ENCODE assay signal across 10 mouse cellular contexts in genomic region chr15:99650304-99650703, GRCm38 (mm10). TPM values are rescaled to one million over a fixed set of nuclear protein-coding genes. Genes with fewer than 3 reads are reported as not detected.
DNase-seq lines count a peak whose midpoint lies in the region; ATAC-seq and TF ChIP-seq lines count a peak whose summit lies in the region.
"Had no signal": no experiment of that assay in that cellular context is flagged by ENCODE, and none has a peak within 500 bp of the region (broad histone marks: within the 10 kb centered on the region; RNA-seq: fewer than 3 reads in every experiment).

No protein-coding gene starts in this region.

- H3K9me3 ChIP-seq in heart, embryonic 14.5 days (ENCODE audit: control insufficient read depth, low read length): no peaks in the 10 kb centered on the region
- no peaks in the 10 kb centered on the region for H3K9me3 ChIP-seq in hindbrain, embryonic 14.5 days (ENCODE audit: control insufficient read depth, low read length)
- no peaks in the 10 kb centered on the region for H3K9me3 ChIP-seq in midbrain, embryonic 11.5 days (ENCODE audit: control insufficient read depth, low read length)

- H3K36me3 ChIP-seq in heart, embryonic 14.5 days (ENCODE audit: control insufficient read depth, insufficient read depth, low read length): no peaks in the 10 kb centered on the region
- H3K36me3 ChIP-seq in heart, adult 2 months (ENCODE audit: control insufficient read depth, insufficient read depth, low read length): no peaks in the 10 kb centered on the region
- no peaks in the 10 kb centered on the region for H3K36me3 ChIP-seq in hindbrain, embryonic 14.5 days (replicated peaks; ENCODE audit: control insufficient read depth, insufficient read depth)
- no peaks in the 10 kb centered on the region for H3K36me3 ChIP-seq in midbrain, embryonic 11.5 days (ENCODE audit: control insufficient read depth, insufficient read depth, low read length)

- peaks cover 12% of the 10 kb centered on the region for H3K27me3 ChIP-seq in heart, embryonic 14.5 days (ENCODE audit: control insufficient read depth, insufficient read depth, low read length)
- no peaks in the 10 kb centered on the region; the same call in 1 of the 2 replicates for H3K27me3 ChIP-seq in heart, adult 2 months (ENCODE audit: control insufficient read depth, insufficient read depth, low read length)
- no peaks in the 10 kb centered on the region for H3K27me3 ChIP-seq in hindbrain, embryonic 14.5 days (ENCODE audit: control insufficient read depth, insufficient read depth, low read length)
- H3K27me3 ChIP-seq in midbrain, embryonic 11.5 days (ENCODE audit: control insufficient read depth, insufficient read depth, low read length): peaks cover 19% of the 10 kb centered on the region

- ATAC-seq in heart, embryonic 14.5 days (ENCODE audit: insufficient number of reproducible peaks, insufficient read depth, low FRiP score, low read depth): no peak
- no peak for ATAC-seq in hindbrain, embryonic 14.5 days (ENCODE audit: low FRiP score)
- ATAC-seq in midbrain, embryonic 11.5 days (ENCODE audit: low FRiP score): no peak
- ATAC-seq in activated CD4-positive, CD25-positive, alpha-beta regulatory T cell, adult 4 months: no peak
- no peak for ATAC-seq in cerebellum, adult (ENCODE audit: insufficient number of reproducible peaks, low FRiP score, low TSS enrichment)

- peaks cover 19 to 53% of the 10 kb centered on the region in 2 experiments for H3K4me1 ChIP-seq in heart, embryonic 14.5 days (ENCODE audit: control insufficient read depth in 2 of 2, insufficient read depth in 2 of 2, low read length in 2 of 2)
- no peaks in the 10 kb centered on the region; the same call in 1 of the 2 replicates for H3K4me1 ChIP-seq in heart, adult 2 months (ENCODE audit: control insufficient read depth, insufficient read depth, low read length)
- H3K4me1 ChIP-seq in hindbrain, embryonic 14.5 days (replicated peaks; ENCODE audit: control insufficient read depth, insufficient read depth, low read length): peaks cover 46% of the 10 kb centered on the region
- H3K4me1 ChIP-seq in midbrain, embryonic 11.5 days (ENCODE audit: control insufficient read depth, insufficient read depth, low read length): peaks cover 44% of the 10 kb centered on the region

- no peak for TF ChIP-seq CTCF in heart, adult 2 months (IDR thresholded peaks at IDR 0.05)

- peaks cover 3% of the 10 kb centered on the region; the same call in 1 of the 2 replicates for H3K79me2 ChIP-seq in heart, adult 2 months (replicated peaks; ENCODE audit: control insufficient read depth, insufficient read depth, low read length)

- no peak overlapping the region for H3K27ac ChIP-seq in heart, embryonic 14.5 days (replicated peaks in 1 of 2; ENCODE audit: control insufficient read depth in 1 of 2, insufficient read depth in 1 of 2, low read depth in 2 of 2, low read length in 2 of 2)
- no peak overlapping the region for H3K27ac ChIP-seq in heart, adult 2 months
- no peak overlapping the region for H3K27ac ChIP-seq in hindbrain, embryonic 14.5 days
- H3K27ac ChIP-seq in midbrain, embryonic 11.5 days (ENCODE audit: low read depth, low read length): no peak overlapping the region

- peak overlapping the region; percentile 94 for H3K9ac ChIP-seq in heart, embryonic 14.5 days (ENCODE audit: low read length)
- H3K9ac ChIP-seq in heart, adult 2 months (ENCODE audit: low read depth, low read length): no peak overlapping the region
- H3K9ac ChIP-seq in hindbrain, embryonic 14.5 days: peak overlapping the region; percentile 71; the same call in 1 of the 2 replicates
- peak overlapping the region; percentile 88 for H3K9ac ChIP-seq in midbrain, embryonic 11.5 days (ENCODE audit: low read length)

- WGBS in heart, embryonic 14.5 days: 29% methylated on average over 2 of the region's 2 CpGs
- WGBS in heart, adult 2 months: 39% methylated on average over 2 of the region's 2 CpGs
- 53% methylated on average over 2 of the region's 2 CpGs for WGBS in hindbrain, embryonic 14.5 days
- 53% methylated on average over 2 of the region's 2 CpGs for WGBS in midbrain, embryonic 11.5 days

- no peak for TF ChIP-seq POLR2A in heart, adult 2 months (IDR thresholded peaks at IDR 0.05; ENCODE audit: insufficient read depth, low read depth, low read length)

- no peak for TF ChIP-seq EP300 in heart, adult 2 months (IDR thresholded peaks at IDR 0.05; ENCODE audit: insufficient read depth, low read depth, low read length)

- H3K4me3 ChIP-seq in heart, embryonic 14.5 days (ENCODE audit: control insufficient read depth in 1 of 2, insufficient read depth in 1 of 2, low read depth in 1 of 2, low read length in 2 of 2): peak overlapping the region; percentile 85 to 90; a peak in 3 of 4 replicates
- no peak overlapping the region for H3K4me3 ChIP-seq in heart, adult 2 months
- peak overlapping the region; percentile 90 for H3K4me3 ChIP-seq in hindbrain, embryonic 14.5 days (replicated peaks; ENCODE audit: low read length)
- H3K4me3 ChIP-seq in midbrain, embryonic 11.5 days (ENCODE audit: low read depth, low read length): peak overlapping the region; percentile 82

- no peak for DNase-seq in heart, adult 2 months
- DNase-seq in c-Kit-negative CD71-positive TER-119-positive erythroid progenitor cells, embryonic 14.5 days (ENCODE audit: low read depth, low spot score): peak; percentile 13
- DNase-seq in hindbrain, embryonic 14.5 days (ENCODE audit: low spot score): no peak
- no peak for DNase-seq in midbrain, embryonic 11.5 days (ENCODE audit: low spot score, missing footprints)
- DNase-seq in gastrocnemius, postnatal 4 days (ENCODE audit: low spot score in 2 of 2): no peak
- DNase-seq: B cell, adult 2 months had no signal

- intact Hi-C loops in heart, adult 2 months (cut with DNase I): no loop called here

- H3K4me2 ChIP-seq in heart, embryonic 14.5 days (ENCODE audit: low read length): peak overlapping the region; percentile 79
- peak overlapping the region; percentile 88 for H3K4me2 ChIP-seq in hindbrain, embryonic 14.5 days (replicated peaks)
- H3K4me2 ChIP-seq in midbrain, embryonic 11.5 days: peak overlapping the region; percentile 70

RNA-seq across cellular contexts. Expression of gene Racgap1, which starts 1.2 kb away (rescaled TPM):
- polyA plus RNA-seq in heart, embryonic 14.5 days (2014; fragmentation: Nextera tagmentation; extraction: Ambion mirVana): 94.4 and 98.7 TPM in 2 replicates
- total RNA-seq in heart, adult 2 months (2021): 1 to 10 TPM; 1.5 to 1.9 TPM
- 1.6 and 2.0 TPM in 2 replicates for polyA plus RNA-seq in heart, adult 2 months (2012; rRNA removed)
- 44.9 and 51.3 TPM in 2 replicates for polyA plus RNA-seq in hindbrain, embryonic 14.5 days (2014; fragmentation: Nextera tagmentation; extraction: Ambion mirVana)
- 214 and 230 TPM in 2 replicates for polyA plus RNA-seq in midbrain, embryonic 11.5 days (2014; fragmentation: Nextera tagmentation; extraction: Ambion mirVana)
- 10 to 100 TPM; 33.2 to 33.3 TPM for polyA plus RNA-seq in activated CD4-positive, CD25-positive, alpha-beta regulatory T cell, adult 4 months (2017; shearing (Covaris generic))
- total RNA-seq in gastrocnemius, postnatal 4 days (2021): 10 to 100 TPM; 40.5 to 43.4 TPM

RNA-seq across cellular contexts. Expression of gene Asic1, which starts 19.9 kb away (rescaled TPM):
- 1.1 and 1.2 TPM in 2 replicates for polyA plus RNA-seq in heart, embryonic 14.5 days (2014; fragmentation: Nextera tagmentation; extraction: Ambion mirVana)
- total RNA-seq in heart, adult 2 months (2021): under 1 TPM; 0.42 to 0.50 TPM
- polyA plus RNA-seq in heart, adult 2 months (2012; rRNA removed): 1.3 TPM in 2 replicates
- polyA plus RNA-seq in hindbrain, embryonic 14.5 days (2014; fragmentation: Nextera tagmentation; extraction: Ambion mirVana): 49.7 and 51.7 TPM in 2 replicates
- 10.5 and 11.4 TPM in 2 replicates for polyA plus RNA-seq in midbrain, embryonic 11.5 days (2014; fragmentation: Nextera tagmentation; extraction: Ambion mirVana)
- under 1 TPM; 0.22 to 0.32 TPM for polyA plus RNA-seq in activated CD4-positive, CD25-positive, alpha-beta regulatory T cell, adult 4 months (2017; shearing (Covaris generic))
- total RNA-seq in gastrocnemius, postnatal 4 days (2021): 1 to 10 TPM in 1 of 2 experiments, under 1 TPM in 1; 0.91 to 1.9 TPM

RNA-seq across cellular contexts. Expression of gene Aqp6, which starts 49.1 kb away (rescaled TPM):
- not detected in 2 replicates for polyA plus RNA-seq in heart, embryonic 14.5 days (2014; fragmentation: Nextera tagmentation; extraction: Ambion mirVana)
- under 1 TPM; 0.18 to 0.27 TPM for total RNA-seq in heart, adult 2 months (2021)
- 0.08 and 0.18 TPM in 2 replicates for polyA plus RNA-seq in heart, adult 2 months (2012; rRNA removed)
- 0.77 and 1.2 TPM in 2 replicates for polyA plus RNA-seq in hindbrain, embryonic 14.5 days (2014; fragmentation: Nextera tagmentation; extraction: Ambion mirVana)
- 0.11 and 0.22 TPM in 2 replicates for polyA plus RNA-seq in midbrain, embryonic 11.5 days (2014; fragmentation: Nextera tagmentation; extraction: Ambion mirVana)
- not detected for polyA plus RNA-seq in activated CD4-positive, CD25-positive, alpha-beta regulatory T cell, adult 4 months (2017; shearing (Covaris generic))
- not detected for total RNA-seq in gastrocnemius, postnatal 4 days (2021)
- total RNA-seq: heart, postnatal 25 days had no signal

RNA-seq across cellular contexts. Expression of gene Smarcd1, which starts 51.6 kb away (rescaled TPM):
- 24.7 and 27.4 TPM in 2 replicates for polyA plus RNA-seq in heart, embryonic 14.5 days (2014; fragmentation: Nextera tagmentation; extraction: Ambion mirVana)
- 10 to 100 TPM; 20.1 to 20.6 TPM for total RNA-seq in heart, adult 2 months (2021)
- polyA plus RNA-seq in heart, adult 2 months (2012; rRNA removed): 39.0 and 58.0 TPM in 2 replicates
- 93.2 and 107 TPM in 2 replicates for polyA plus RNA-seq in hindbrain, embryonic 14.5 days (2014; fragmentation: Nextera tagmentation; extraction: Ambion mirVana)
- 111 and 113 TPM in 2 replicates for polyA plus RNA-seq in midbrain, embryonic 11.5 days (2014; fragmentation: Nextera tagmentation; extraction: Ambion mirVana)
- 10 to 100 TPM in 1 of 2 experiments, 1 to 10 TPM in 1; 8.6 to 10.8 TPM for polyA plus RNA-seq in activated CD4-positive, CD25-positive, alpha-beta regulatory T cell, adult 4 months (2017; shearing (Covaris generic))
- 10 to 100 TPM; 26.9 to 34.7 TPM for total RNA-seq in gastrocnemius, postnatal 4 days (2021)

RNA-seq across cellular contexts. Expression of gene Gm17349, which starts 55.0 kb away (rescaled TPM):
- not detected in 2 replicates for polyA plus RNA-seq in heart, embryonic 14.5 days (2014; fragmentation: Nextera tagmentation; extraction: Ambion mirVana)
- total RNA-seq in heart, adult 2 months (2021): 1 to 10 TPM; 3.7 to 4.1 TPM
- polyA plus RNA-seq in heart, adult 2 months (2012; rRNA removed): not detected in 2 replicates
- polyA plus RNA-seq in hindbrain, embryonic 14.5 days (2014; fragmentation: Nextera tagmentation; extraction: Ambion mirVana): not detected in 2 replicates
- polyA plus RNA-seq in midbrain, embryonic 11.5 days (2014; fragmentation: Nextera tagmentation; extraction: Ambion mirVana): not detected in 2 replicates
- not detected for polyA plus RNA-seq in activated CD4-positive, CD25-positive, alpha-beta regulatory T cell, adult 4 months (2017; shearing (Covaris generic))
- total RNA-seq in gastrocnemius, postnatal 4 days (2021): 1 to 10 TPM; 2.5 to 2.9 TPM

Comparison
In these comparisons a context has a peak if more than half of its experiments do, and no peak if none do; other contexts are left out.
1. RNA of gene Racgap1, which starts 1.2 kb away (polyA plus RNA-seq): 214 to 230 TPM in midbrain, embryonic 11.5 days, 94.4 to 98.7 TPM in heart, embryonic 14.5 days, 44.9 to 51.3 TPM in hindbrain, embryonic 14.5 days and 33.2 to 33.3 TPM in activated CD4-positive, CD25-positive, alpha-beta regulatory T cell, adult 4 months; 1.6 to 2.0 TPM in heart, adult 2 months; every median in the first group is over 10 times any median in the second.
2. Peak in every context shown above with its lines, with median percentiles within 50 percentile points of each other: H3K4me2 ChIP-seq.